In the genomic region with DNA sequence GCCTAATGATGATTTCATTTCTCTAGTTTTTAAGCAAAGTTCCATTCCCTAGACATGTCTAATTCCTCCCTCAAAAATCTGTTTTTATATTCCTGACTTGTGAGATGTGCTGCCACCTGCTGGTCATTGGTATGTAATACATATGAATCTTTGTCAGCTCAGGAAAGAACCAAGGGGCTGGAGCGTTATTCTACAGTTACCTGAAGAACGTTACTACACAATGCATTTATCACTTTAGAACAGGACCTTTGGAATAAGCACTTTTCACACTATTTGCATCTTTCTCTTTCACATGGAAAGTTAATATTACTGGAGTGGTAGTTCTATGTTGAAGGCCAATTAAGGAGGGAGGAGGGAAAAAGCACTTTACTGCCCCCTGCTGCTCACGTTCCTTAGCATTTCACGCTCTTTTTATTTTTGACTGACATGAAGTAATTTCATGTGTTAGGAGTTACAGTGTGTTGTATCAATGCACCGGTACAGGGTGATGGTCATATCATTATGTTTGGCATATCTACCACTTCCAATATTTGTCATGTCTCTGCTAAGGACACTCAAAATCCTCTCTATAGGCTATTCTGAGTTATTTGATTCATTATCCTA, we compare ENCODE assay signal across 8 mouse cellular contexts. TPM values are rescaled to one million over a fixed set of nuclear protein-coding genes. Genes with fewer than 3 reads are reported as not detected.
DNase-seq lines count a peak whose midpoint lies in the region; ATAC-seq and TF ChIP-seq lines count a peak whose summit lies in the region.

No protein-coding gene starts in this region.

- H3K79me3 ChIP-seq in C2C12 (ENCODE audit: low read depth): peaks cover 38% of the 10 kb centered on the region

- H3K27me3 ChIP-seq in C2C12 (ENCODE audit: control insufficient read depth, insufficient read depth, insufficient read length): no peaks in the 10 kb centered on the region
- no peaks in the 10 kb centered on the region for H3K27me3 ChIP-seq in embryonic facial prominence, embryonic 11.5 days (ENCODE audit: control insufficient read depth, insufficient read depth, low read length)
- H3K27me3 ChIP-seq in heart, embryonic 13.5 days (replicated peaks): no peaks in the 10 kb centered on the region
- H3K27me3 ChIP-seq in kidney, embryonic 15.5 days: peaks cover 3% of the 10 kb centered on the region; the same call in 1 of the 2 replicates
- no peaks in the 10 kb centered on the region for H3K27me3 ChIP-seq in liver, adult 2 months (ENCODE audit: control insufficient read depth, insufficient read depth, low read length)

- no peaks in the 10 kb centered on the region for H3K36me3 ChIP-seq in C2C12 (ENCODE audit: control insufficient read depth, insufficient read depth)
- H3K36me3 ChIP-seq in embryonic facial prominence, embryonic 11.5 days (replicated peaks; ENCODE audit: control insufficient read depth, insufficient read depth, low read depth, low read length): no peaks in the 10 kb centered on the region
- no peaks in the 10 kb centered on the region for H3K36me3 ChIP-seq in heart, embryonic 13.5 days
- H3K36me3 ChIP-seq in kidney, embryonic 15.5 days: no peaks in the 10 kb centered on the region
- no peaks in the 10 kb centered on the region for H3K36me3 ChIP-seq in liver, adult 2 months (ENCODE audit: control insufficient read depth, insufficient read depth, low read length)

- peak; percentile 89 for DNase-seq in embryonic facial prominence, embryonic 11.5 days (ENCODE audit: low spot score)
- peak; percentile 73 for DNase-seq in liver, adult 2 months (ENCODE audit: extremely low read depth, low read depth, low spot score)
- DNase-seq in telencephalon, adult 2 months (ENCODE audit: low read depth, low spot score): peak; percentile 50

- H3K9me3 ChIP-seq in embryonic facial prominence, embryonic 11.5 days (replicated peaks; ENCODE audit: control insufficient read depth, low read length): no peaks in the 10 kb centered on the region
- no peaks in the 10 kb centered on the region for H3K9me3 ChIP-seq in heart, embryonic 13.5 days
- no peaks in the 10 kb centered on the region for H3K9me3 ChIP-seq in kidney, embryonic 15.5 days (replicated peaks)

- WGBS in embryonic facial prominence, embryonic 11.5 days: 8% methylated on average over 5 of the region's 5 CpGs
- WGBS in heart, embryonic 13.5 days: 7% methylated on average over 5 of the region's 5 CpGs
- WGBS in kidney, embryonic 15.5 days: 4% methylated on average over 5 of the region's 5 CpGs
- WGBS in liver, adult 2 months: under 1% methylated on average over 5 of the region's 5 CpGs

- no peak overlapping the region for H3K27ac ChIP-seq in embryonic facial prominence, embryonic 11.5 days (replicated peaks; ENCODE audit: low read depth, low read length)
- H3K27ac ChIP-seq in heart, embryonic 13.5 days (replicated peaks): no peak overlapping the region
- no peak overlapping the region for H3K27ac ChIP-seq in kidney, embryonic 15.5 days
- H3K27ac ChIP-seq in liver, adult 2 months (replicated peaks; ENCODE audit: insufficient read depth, low read depth, low read length): no peak overlapping the region

- no peak overlapping the region for H3K9ac ChIP-seq in embryonic facial prominence, embryonic 11.5 days (replicated peaks; ENCODE audit: low read length)
- no peak overlapping the region for H3K9ac ChIP-seq in heart, embryonic 13.5 days
- no peak overlapping the region for H3K9ac ChIP-seq in kidney, embryonic 15.5 days
- H3K9ac ChIP-seq in liver, adult 2 months (ENCODE audit: low read depth, low read length): no peak overlapping the region

- peaks cover 47% of the 10 kb centered on the region for H3K79me2 ChIP-seq in C2C12 (ENCODE audit: control insufficient read depth, insufficient read depth)
- no peaks in the 10 kb centered on the region for H3K79me2 ChIP-seq in liver, adult 2 months (ENCODE audit: control insufficient read depth, insufficient read depth, low read length)

- H3K4me1 ChIP-seq in embryonic facial prominence, embryonic 11.5 days (ENCODE audit: control insufficient read depth, insufficient read depth, low read length): no peaks in the 10 kb centered on the region
- peaks cover 16% of the 10 kb centered on the region for H3K4me1 ChIP-seq in heart, embryonic 13.5 days
- peaks cover 5% of the 10 kb centered on the region for H3K4me1 ChIP-seq in kidney, embryonic 15.5 days
- peaks cover 8% of the 10 kb centered on the region for H3K4me1 ChIP-seq in liver, adult 2 months (ENCODE audit: control insufficient read depth, insufficient read depth, low read length)

- no peak overlapping the region for H3K4me2 ChIP-seq in embryonic facial prominence, embryonic 11.5 days (ENCODE audit: low read depth, low read length)
- peak overlapping the region; percentile 60 for H3K4me2 ChIP-seq in heart, embryonic 13.5 days
- peak overlapping the region; percentile 20; the same call in 1 of the 2 replicates for H3K4me2 ChIP-seq in kidney, embryonic 15.5 days

- no peak overlapping the region for H3ac ChIP-seq in C2C12 (ENCODE audit: control insufficient read depth, insufficient read length, low read depth)

- H3K4me3 ChIP-seq in C2C12 (ENCODE audit: insufficient read depth, poor library complexity, severe bottlenecking): no peak overlapping the region
- H3K4me3 ChIP-seq in embryonic facial prominence, embryonic 11.5 days (ENCODE audit: low read depth, low read length): no peak overlapping the region
- peak overlapping the region; percentile 32 for H3K4me3 ChIP-seq in heart, embryonic 13.5 days
- no peak overlapping the region for H3K4me3 ChIP-seq in kidney, embryonic 15.5 days (replicated peaks)
- H3K4me3 ChIP-seq in liver, adult 2 months (ENCODE audit: insufficient read depth, low read depth, low read length): 0 out of 2 replicates have a peak overlapping the region, but pooled peaks have one; percentile 9

- TF ChIP-seq POLR2A in liver, adult 2 months (IDR thresholded peaks at IDR 0.05; ENCODE audit: extremely low read depth, insufficient read depth, low read length): no peak

- ATAC-seq in activated CD4-positive, CD25-positive, alpha-beta regulatory T cell, adult 4 months: peak; percentile 79
- peak; percentile 68 for ATAC-seq in embryonic facial prominence, embryonic 11.5 days (replicated peaks; ENCODE audit: insufficient number of reproducible peaks, low FRiP score, low TSS enrichment, low read depth)
- no peak for ATAC-seq in heart, embryonic 13.5 days (ENCODE audit: extremely low read depth, insufficient number of reproducible peaks, low FRiP score, low TSS enrichment)
- ATAC-seq in kidney, embryonic 15.5 days (replicated peaks; ENCODE audit: low FRiP score): peak; percentile 46; the same call in 1 of the 2 replicates
- ATAC-seq in monocyte, adult 5-6 weeks (replicated peaks; ENCODE audit: insufficient number of reproducible peaks, low FRiP score, low TSS enrichment, poor library complexity, severe bottlenecking): peak; percentile 60; the same call in 1 of the 2 replicates

- peak; percentile 19 for TF ChIP-seq CTCF in C2C12 (IDR thresholded peaks at IDR 0.05; ENCODE audit: control insufficient read depth, insufficient read depth, insufficient read length)
- TF ChIP-seq CTCF in liver, adult 2 months (IDR thresholded peaks at IDR 0.05; ENCODE audit: low read depth, low read length): peak; percentile 44

TF ChIP-seq in C2C12, 6 proteins besides CTCF, POLR2A, EP300 and RAD21:
- no peak for TF ChIP-seq FOSL1 (IDR thresholded peaks at IDR 0.05; ENCODE audit: insufficient read depth, low read length, poor library complexity, severe bottlenecking)
- no peak for TF ChIP-seq MYOG (IDR thresholded peaks at IDR 0.05; ENCODE audit: control insufficient read depth, extremely low read depth, insufficient read length)
- TF ChIP-seq CEBPB (IDR thresholded peaks at IDR 0.05; ENCODE audit: low read depth): no peak
- no peak for TF ChIP-seq USF1 (IDR thresholded peaks at IDR 0.05; ENCODE audit: low read depth)
- no peak for TF ChIP-seq MAX (IDR thresholded peaks at IDR 0.05)
- no peak for TF ChIP-seq MYOD1 (IDR thresholded peaks at IDR 0.05; ENCODE audit: control insufficient read depth, insufficient read length, low read depth)

RNA-seq across cellular contexts. Expression of a gene that starts 7.5 kb away (rescaled TPM):
- 87.0 TPM for polyA plus RNA-seq in C2C12 (2012; fragmentation: generic; extraction: Trizol)
- polyA plus RNA-seq in activated CD4-positive, CD25-positive, alpha-beta regulatory T cell, adult 4 months (2017; shearing (Covaris generic)): 10 to 100 TPM; 40.5 to 42.3 TPM
- polyA plus RNA-seq in embryonic facial prominence, embryonic 11.5 days (2014; fragmentation: Nextera tagmentation; extraction: Ambion mirVana): 134 and 143 TPM in 2 replicates
- polyA plus RNA-seq in heart, embryonic 13.5 days (2015; fragmentation: Nextera tagmentation; extraction: Ambion mirVana): 59.7 and 60.9 TPM in 2 replicates
- 74.0 and 74.7 TPM in 2 replicates for polyA plus RNA-seq in kidney, embryonic 15.5 days (2015; fragmentation: Nextera tagmentation; extraction: Ambion mirVana)
- 8.4 and 9.1 TPM in 2 replicates for total RNA-seq in liver, adult 2 months (2014; rRNA removed)
- 3.9 and 7.6 TPM in 2 replicates for polyA plus RNA-seq in liver, adult 2 months (2012; rRNA removed)
- total RNA-seq in monocyte, adult 5-6 weeks (2017): 12.1 to 25.9 TPM (median 24.6 TPM) in 3 replicates

Comparison
In these comparisons a context has a peak if more than half of its experiments do, and no peak if none do; other contexts are left out.
1. H3K4me3 ChIP-seq: peak in heart, embryonic 13.5 days (single experiment) and liver, adult 2 months (single experiment); none in C2C12 (single experiment), embryonic facial prominence, embryonic 11.5 days (single experiment) and kidney, embryonic 15.5 days (single experiment).
2. Peak in every context shown above with its lines, with median percentiles within 50 percentile points of each other: DNase-seq.